Mouse (Mus musculus) kidney, adult 2 months (tissue): Measurements from ENCODE around the gene Cct8l1.

ENCODE experiments used
- CTCF ChIP-seq: fragments of 200-500 bp; conservative IDR thresholded peaks from 2 replicates; pipeline ENCODE4 v1.5.1; 2011; ENCODE audit warnings: low read depth, mild to moderate bottlenecking, control low read depth, low read length, moderate library complexity, mixed read lengths; ENCODE audit not compliant: insufficient read depth, insufficient read length
- POLR2A ChIP-seq: fragments of 200-500 bp; IDR thresholded peaks from one replicate; pipeline ENCODE4 v1.6.1; 2011; ENCODE audit warnings: low read depth, low read length, control low read depth

- TF ChIP-seq CTCF (no peak), POLR2A (no peak)
Measured at GRCm38 (mm10) chr5:25496652-25497051, 19.2 kb upstream of the Cct8l1 start.
